Mouse (Mus musculus): ENCODE measurements around the gene Eef1akmt2. TPM values are rescaled to one million over a fixed set of nuclear protein-coding genes. Genes with fewer than 3 reads are reported as not detected.

The Eef1akmt2 gene
- total and polyA plus RNA-seq, 3 experiments, result 5.2 to 7.7 (median 7.7) TPM

DNA sequence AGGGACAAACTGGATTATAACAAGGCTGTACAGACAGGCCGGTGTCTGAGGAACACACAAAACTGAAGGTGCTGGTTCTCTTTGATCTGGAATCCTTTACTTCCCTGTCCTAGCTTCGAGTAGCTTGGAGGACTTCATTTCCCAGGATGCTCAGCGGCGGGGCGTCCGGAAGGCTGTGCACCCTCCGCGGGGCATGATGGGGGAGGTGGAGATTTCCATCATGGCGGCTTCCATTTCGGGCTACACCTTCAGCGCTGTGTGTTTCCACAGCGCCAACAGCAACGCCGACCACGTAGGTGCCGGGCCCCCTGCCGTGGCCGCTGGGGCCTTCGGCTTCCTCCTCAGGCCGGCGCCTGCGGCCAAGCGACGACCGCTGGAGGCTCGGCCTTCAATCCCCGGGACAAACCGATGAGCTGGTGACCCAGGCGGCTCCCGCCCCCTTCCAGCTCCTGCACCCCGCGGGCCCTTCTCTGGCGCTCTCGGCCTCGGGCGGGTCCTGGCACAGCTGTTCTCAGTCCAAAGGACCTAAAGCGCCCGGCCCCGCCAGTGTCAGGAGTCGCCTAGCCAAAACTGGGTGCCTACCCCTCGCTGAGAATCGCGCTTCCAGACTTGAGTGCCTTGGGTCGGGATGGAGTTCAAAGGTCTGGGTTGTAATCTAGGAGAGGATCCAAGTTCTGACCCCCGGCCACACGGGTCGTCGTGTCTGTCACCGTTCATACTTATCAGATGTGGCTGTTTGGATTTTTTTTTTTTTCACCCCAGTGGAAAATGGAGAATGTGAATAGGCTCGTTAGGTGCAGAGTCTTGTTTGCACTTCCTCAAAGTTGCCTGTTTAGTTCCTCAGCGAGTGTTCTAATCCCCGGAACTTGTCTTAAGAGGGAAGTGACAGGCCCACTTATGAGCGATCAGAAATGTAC is 6.8 kb upstream of the Eef1akmt2 start, which contains the start of gene Abraxas2:
TSS of gene Abraxas2 (plus strand) at position 184 of the 917 bp plus-strand sequence.
- Histone ChIP-seq H3K9ac (ENCODE audit: low read depth, low read length) (peak within 1 kb of the TSS; percentile 79), H3K4me1 (ENCODE audit: control insufficient read depth, insufficient read depth, low read length) (no peaks in the 10 kb centered on the region; the same call in 1 of the 2 replicates), H3K79me2 (replicated peaks; ENCODE audit: control insufficient read depth, insufficient read depth, low read length) (peaks cover 5% of the 10 kb centered on the region), H3K36me3 (ENCODE audit: control insufficient read depth, insufficient read depth, low read length) (peaks cover 4% of the 10 kb centered on the region; the same call in 1 of the 2 replicates), H3K4me3 (peak within 1 kb of the TSS; percentile 82), H3K27me3 (ENCODE audit: control insufficient read depth, insufficient read depth, low read length) (no peaks in the 10 kb centered on the region), H3K27ac (peak within 1 kb of the TSS; percentile 83)
- TF ChIP-seq CTCF (IDR thresholded peaks at IDR 0.05) (no peak), POLR2A (IDR thresholded peaks at IDR 0.05; ENCODE audit: insufficient read depth, low read depth, low read length) (peak; percentile 63), EP300 (IDR thresholded peaks at IDR 0.05; ENCODE audit: insufficient read depth, low read depth, low read length) (0 out of 2 replicates have a peak, but pooled peaks have one; percentile 24)
- peak; percentile 91 to 93 for DNase-seq
- intact Hi-C loops (cut with DNase I), result loop anchor here (10.0 kb wide), 1 partner anchor 266 kb away; the partner anchor contains the start of genes Ctbp2 and Fgfr2
- WGBS, result under 1% methylated on average over 53 of the region's 53 CpGs

- no peak overlapping the region for H3K27ac ChIP-seq
- 61% methylated on average over 5 of the region's 5 CpGs for WGBS
- no peaks in the 10 kb centered on the region; the same call in 1 of the 2 replicates for H3K4me1 ChIP-seq (ENCODE audit: control insufficient read depth, insufficient read depth, low read length)
- no peaks in the 10 kb centered on the region for H3K27me3 ChIP-seq (ENCODE audit: control insufficient read depth, insufficient read depth, low read length)
- peaks cover 2% of the 10 kb centered on the region; the same call in 1 of the 2 replicates for H3K79me2 ChIP-seq (replicated peaks; ENCODE audit: control insufficient read depth, insufficient read depth, low read length)
- no peak for DNase-seq
- TF ChIP-seq CTCF (IDR thresholded peaks at IDR 0.05), result peak; percentile 48
- TF ChIP-seq EP300 (IDR thresholded peaks at IDR 0.05; ENCODE audit: insufficient read depth, low read depth, low read length), result no peak
- intact Hi-C loops (cut with DNase I), result loop anchor here (10.0 kb wide), 1 partner anchor 267 kb away; the partner anchor contains the start of genes Ctbp2 and Fgfr2
- no peak overlapping the region for H3K9ac ChIP-seq (ENCODE audit: low read depth, low read length)
- no peak overlapping the region for H3K4me3 ChIP-seq
- peaks cover 4% of the 10 kb centered on the region; the same call in 1 of the 2 replicates for H3K36me3 ChIP-seq (ENCODE audit: control insufficient read depth, insufficient read depth, low read length)
Measured at GRCm38 (mm10) chr7:132858043-132858608, 5.7 kb upstream of the Eef1akmt2 start.

DNA sequence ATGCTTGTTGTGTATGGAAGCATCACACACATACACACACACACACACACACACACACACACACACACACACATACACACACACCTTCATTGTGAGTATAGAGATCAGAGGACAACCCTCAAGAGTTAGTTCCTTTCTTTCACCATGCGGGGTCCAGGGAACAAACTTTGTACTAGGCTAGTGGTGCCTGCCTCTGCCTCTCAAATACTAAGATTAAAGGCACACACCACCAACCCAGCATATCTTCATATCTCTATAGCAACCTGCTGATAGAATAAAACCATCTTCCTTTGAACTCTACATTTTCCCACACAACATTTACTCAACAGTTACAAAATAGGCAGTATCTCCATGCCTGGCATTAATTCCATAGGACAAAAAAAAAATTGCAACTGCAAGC is 3.6 kb upstream of the Eef1akmt2 start:
- no peak for DNase-seq
- Histone ChIP-seq H3K4me1 (ENCODE audit: control insufficient read depth, insufficient read depth, low read length) (peaks cover 1% of the 10 kb centered on the region; the same call in 1 of the 2 replicates), H3K36me3 (ENCODE audit: control insufficient read depth, insufficient read depth, low read length) (peaks cover 4% of the 10 kb centered on the region; the same call in 1 of the 2 replicates), H3K4me3 (no peak overlapping the region), H3K27ac (no peak overlapping the region), H3K79me2 (replicated peaks; ENCODE audit: control insufficient read depth, insufficient read depth, low read length) (no peaks in the 10 kb centered on the region), H3K9ac (ENCODE audit: low read depth, low read length) (no peak overlapping the region), H3K27me3 (ENCODE audit: control insufficient read depth, insufficient read depth, low read length) (no peaks in the 10 kb centered on the region)
- intact Hi-C loops (cut with DNase I), result loop anchor here (10.0 kb wide), 1 partner anchor 269 kb away; the partner anchor contains the start of genes Ctbp2 and Fgfr2
- 81% methylated on average over 1 of the region's 1 CpGs for whole genome bisulfite sequencing
- TF ChIP-seq CTCF (IDR thresholded peaks at IDR 0.05), result no peak
- TF ChIP-seq POLR2A (IDR thresholded peaks at IDR 0.05; ENCODE audit: insufficient read depth, low read depth, low read length), result no peak
- TF ChIP-seq EP300 (IDR thresholded peaks at IDR 0.05; ENCODE audit: insufficient read depth, low read depth, low read length), result no peak

- Histone ChIP-seq H3K79me2 (replicated peaks; ENCODE audit: control insufficient read depth, insufficient read depth, low read length) (no peaks in the 10 kb centered on the region), H3K9ac (ENCODE audit: low read depth, low read length) (no peak overlapping the region), H3K4me1 (ENCODE audit: control insufficient read depth, insufficient read depth, low read length) (peaks cover 1% of the 10 kb centered on the region; the same call in 1 of the 2 replicates), H3K36me3 (ENCODE audit: control insufficient read depth, insufficient read depth, low read length) (no peaks in the 10 kb centered on the region), H3K27ac (no peak overlapping the region), H3K4me3 (no peak overlapping the region), H3K27me3 (ENCODE audit: control insufficient read depth, insufficient read depth, low read length) (no peaks in the 10 kb centered on the region)
- DNase-seq, result no peak
- intact Hi-C loops (cut with DNase I), result loop anchor here (2.0 to 10.0 kb wide), 3 partner anchors 41 to 271 kb away; partner anchors contain the start of genes Ctbp2, Fam53b, Fgfr2 and Zranb1
- WGBS, result 73% methylated on average over 4 of the region's 4 CpGs
- TF ChIP-seq CTCF (IDR thresholded peaks at IDR 0.05), result no peak
- no peak for TF ChIP-seq EP300 (IDR thresholded peaks at IDR 0.05; ENCODE audit: insufficient read depth, low read depth, low read length)
- no peak for TF ChIP-seq POLR2A (IDR thresholded peaks at IDR 0.05; ENCODE audit: insufficient read depth, low read depth, low read length)
Measured at GRCm38 (mm10) chr7:132853946-132854345, 1.5 kb upstream of the Eef1akmt2 start.

GRCm38 (mm10) chr7:132853361-132853760 is 888 bp upstream of the Eef1akmt2 start:
- H3K4me3 ChIP-seq, result no peak overlapping the region
- H3K27ac ChIP-seq, result no peak overlapping the region
- TF ChIP-seq POLR2A (IDR thresholded peaks at IDR 0.05; ENCODE audit: insufficient read depth, low read depth, low read length) (no peak), CTCF (IDR thresholded peaks at IDR 0.05) (no peak)
- no peaks in the 10 kb centered on the region for H3K27me3 ChIP-seq (ENCODE audit: control insufficient read depth, insufficient read depth, low read length)
- no peaks in the 10 kb centered on the region for H3K79me2 ChIP-seq (replicated peaks; ENCODE audit: control insufficient read depth, insufficient read depth, low read length)
- H3K4me1 ChIP-seq (ENCODE audit: control insufficient read depth, insufficient read depth, low read length), result peaks cover 1% of the 10 kb centered on the region; the same call in 1 of the 2 replicates
- no peak for DNase-seq
- WGBS, result 81% methylated on average over 6 of the region's 6 CpGs
- H3K36me3 ChIP-seq (ENCODE audit: control insufficient read depth, insufficient read depth, low read length), result no peaks in the 10 kb centered on the region
- H3K9ac ChIP-seq (ENCODE audit: low read depth, low read length), result no peak overlapping the region
- intact Hi-C loops (cut with DNase I), result loop anchor here (2.0 to 10.0 kb wide), 3 partner anchors 41 to 271 kb away; partner anchors contain the start of genes Ctbp2, Fam53b, Fgfr2 and Zranb1
